Mouse (Mus musculus): ENCODE results near the gene Ntsr2. TPM values are rescaled to one million over a fixed set of nuclear protein-coding genes. Genes with fewer than 3 reads are reported as not detected.

Gene Ntsr2
- total RNA-seq, 1 experiment from 2014 or later = not detected

Other genes with a start within 250 kb of the Ntsr2 start
- gene Lpin1, start 42.4 kb upstream of the Ntsr2 start, total RNA-seq (2017) = 6.1 and 6.2 TPM in 2 replicates
- not detected in 2 replicates for gene Greb1, start 147.5 kb downstream of the Ntsr2 start, total RNA-seq (2017)
- gene E2f6, start 157.6 kb downstream of the Ntsr2 start, total RNA-seq (2017) = 5.8 and 7.3 TPM in 2 replicates
- 106 and 123 TPM in 2 replicates for gene Rock2, start 241.5 kb downstream of the Ntsr2 start, total RNA-seq (2017)

Data from neutrophil, adult 5-6 weeks (primary cell).